Mouse (Mus musculus) limb, embryonic 14.5 days (tissue): ENCODE measurements around the gene Chtf18. TPM values are rescaled to one million over a fixed set of nuclear protein-coding genes. Genes with fewer than 3 reads are reported as not detected.
A peak's percentile ranks its signal among the peaks of the same experiment; 100 is the strongest.

ENCODE experiments used
- ATAC-seq: fragments of 200-750 bp; cut with Nextera tagmentation; 2 replicates; pipeline ENCODE4 v1.8.0; 2017; ENCODE audit warnings: low read depth, moderate number of reproducible peaks, moderate TSS enrichment; ENCODE audit not compliant: low FRiP score
- DNase-seq: peaks from one replicate; pipeline ENCODE4 v3.0.0-alpha.2; 2015; ENCODE audit warnings: low spot score
- H3K27ac ChIP-seq: fragments of 300-500 bp; sonication (generic); replicated peaks from 2 replicates; pipeline ENCODE4 v1.5.1; 2014; ENCODE audit warnings: low read depth, mild to moderate bottlenecking, low read length, moderate library complexity, mixed read lengths
- H3K27me3 ChIP-seq: fragments of 300-500 bp; sonication (generic); 2 replicates; pipeline ENCODE4 v1.6.1; 2014; ENCODE audit warnings: low read length, mixed read lengths; ENCODE audit not compliant: control insufficient read depth, insufficient read depth
- H3K36me3 ChIP-seq: fragments of 300-500 bp; sonication (generic); 2 replicates; pipeline ENCODE4 v1.6.1; 2014; ENCODE audit warnings: mild to moderate bottlenecking, low read length, moderate library complexity, mixed read lengths; ENCODE audit not compliant: control insufficient read depth, insufficient read depth
- H3K4me1 ChIP-seq: fragments of 300-500 bp; sonication (generic); 2 replicates; pipeline ENCODE4 v1.6.1; 2014; ENCODE audit warnings: antibody characterized with exemption, low read length, mixed read lengths; ENCODE audit not compliant: control insufficient read depth, insufficient read depth
- H3K4me2 ChIP-seq: fragments of 300-500 bp; sonication (generic); replicated peaks from 2 replicates; pipeline ENCODE4 v1.6.1; 2014; ENCODE audit warnings: low read depth, mild to moderate bottlenecking, low read length, moderate library complexity; ENCODE audit not compliant: severe bottlenecking
- H3K4me3 ChIP-seq: fragments of 300-500 bp; sonication (generic); replicated peaks from 2 replicates; pipeline ENCODE4 v1.5.1; 2014; ENCODE audit warnings: low read length
- H3K9ac ChIP-seq: fragments of 300-500 bp; sonication (generic); 2 replicates; pipeline ENCODE4 v1.6.1; 2014; ENCODE audit warnings: mild to moderate bottlenecking, low read depth, low read length, moderate library complexity; ENCODE audit not compliant: severe bottlenecking
- H3K9me3 ChIP-seq: fragments of 300-500 bp; sonication (generic); 2 replicates; pipeline ENCODE4 v1.6.1; 2016; ENCODE audit warnings: low read length; ENCODE audit not compliant: control insufficient read depth
- POLR2A ChIP-seq: fragments of 200-500 bp; IDR thresholded peaks from 2 replicates; pipeline ENCODE4 v1.8.0; 2012; ENCODE audit warnings: inconsistent platforms, mild to moderate bottlenecking, moderate library complexity, borderline replicate concordance; ENCODE audit not compliant: insufficient read depth, insufficient read length; ENCODE audit errors: extremely low read depth
- WGBS: fragments of 180-500 bp; shearing (Covaris S2); extraction: QIAGEN DNeasy Blood & Tissue Kit; methylation state at CpG from one replicate; pipeline ENCODE4 v1.1.7; 2014; 5-methylcytosine and 5-hydroxymethylcytosine counted together
- polyA plus RNA-seq, 2 experiments: library from polyadenylated mRNA; depleted of rRNA in 1 of 2; stranded (reverse) in 1 of 2; unstranded in 1 of 2; fragments of >200 nt; fragmentation: Nextera tagmentation in 1 of 2; extraction: Ambion mirVana in 1 of 2; gene quantifications; 2 replicates each; pipeline versions ENCODE4 v1.2.1 to v1.2.3; 2012 to 2014

The Chtf18 gene
- polyA plus RNA-seq, 2 experiments = 14.7 to 34.5 TPM

GRCm38 (mm10) chr17:25755627-25756377 is 28.6 kb upstream of the Chtf18 start:
- DNase-seq (no peak), ATAC-seq (no peak)
- H3K4me1 ChIP-seq = no peaks in the 10 kb centered on the region
- H3K9me3 ChIP-seq = no peaks in the 10 kb centered on the region
- no peak overlapping the region for H3K27ac ChIP-seq
- no peak for TF ChIP-seq POLR2A
- H3K9ac ChIP-seq = 0 out of 2 replicates have a peak overlapping the region, but pooled peaks have one; percentile 25
- H3K36me3 ChIP-seq = no peaks in the 10 kb centered on the region
- no peak overlapping the region for H3K4me2 ChIP-seq
- WGBS = 23% methylated on average over 4 of the region's 4 CpGs
- no peaks in the 10 kb centered on the region for H3K27me3 ChIP-seq
- H3K4me3 ChIP-seq = no peak overlapping the region

GRCm38 (mm10) chr17:25755086-25755485 is 27.9 kb upstream of the Chtf18 start:
- no peak for ATAC-seq
- no peak for TF ChIP-seq POLR2A
- 68% methylated on average over 4 of the region's 4 CpGs for WGBS
- DNase-seq = no peak
- Histone ChIP-seq H3K27ac (no peak overlapping the region), H3K36me3 (no peaks in the 10 kb centered on the region), H3K4me3 (no peak overlapping the region), H3K9me3 (no peaks in the 10 kb centered on the region), H3K4me2 (no peak overlapping the region), H3K27me3 (no peaks in the 10 kb centered on the region), H3K9ac (0 out of 2 replicates have a peak overlapping the region, but pooled peaks have one; percentile 25), H3K4me1 (no peaks in the 10 kb centered on the region)

- 81% methylated on average over 8 of the region's 9 CpGs for WGBS
- DNase-seq (no peak), ATAC-seq (no peak)
- Histone ChIP-seq H3K4me3 (no peak within 1 kb of the TSS), H3K4me1 (no peaks in the 10 kb centered on the region), H3K36me3 (no peaks in the 10 kb centered on the region), H3K27ac (no peak within 1 kb of the TSS), H3K9ac (0 out of 2 replicates have a peak within 1 kb of the TSS, but pooled peaks have one; percentile 25), H3K9me3 (no peaks in the 10 kb centered on the region), H3K4me2 (no peak within 1 kb of the TSS), H3K27me3 (no peaks in the 10 kb centered on the region)
- TF ChIP-seq POLR2A = no peak
Observed at GRCm38 (mm10) chr17:25754241-25754640, 27.0 kb upstream of the Chtf18 start, which contains the start of gene Msln. Msln (minus strand) TSS chr17:25754378.

- 32% methylated on average over 5 of the region's 5 CpGs for WGBS
- ATAC-seq (no peak), DNase-seq (no peak)
- no peaks in the 10 kb centered on the region for H3K27me3 ChIP-seq
- peak overlapping the region; percentile 21; the same call in 1 of the 2 replicates for H3K9ac ChIP-seq
- H3K4me2 ChIP-seq = no peak overlapping the region
- no peaks in the 10 kb centered on the region for H3K36me3 ChIP-seq
- TF ChIP-seq POLR2A = no peak
- H3K4me1 ChIP-seq = no peaks in the 10 kb centered on the region
- H3K9me3 ChIP-seq = no peaks in the 10 kb centered on the region
- no peak overlapping the region for H3K4me3 ChIP-seq
- no peak overlapping the region for H3K27ac ChIP-seq
Observed at GRCm38 (mm10) chr17:25751446-25751845, 24.2 kb upstream of the Chtf18 start.

- Histone ChIP-seq H3K9me3 (no peaks in the 10 kb centered on the region), H3K27me3 (no peaks in the 10 kb centered on the region), H3K4me1 (no peaks in the 10 kb centered on the region), H3K4me3 (no peak overlapping the region), H3K4me2 (no peak overlapping the region), H3K27ac (no peak overlapping the region), H3K9ac (no peak overlapping the region), H3K36me3 (no peaks in the 10 kb centered on the region)
- ATAC-seq = no peak
- no peak for DNase-seq
- no peak for TF ChIP-seq POLR2A
- WGBS = 87% methylated on average over 6 of the region's 6 CpGs
Observed at GRCm38 (mm10) chr17:25749314-25749713, 22.1 kb upstream of the Chtf18 start.
